Mouse (Mus musculus) layer of hippocampus, postnatal 36 days (tissue): Measurements from ENCODE around the gene Spata31d1b. TPM values are rescaled to one million over a fixed set of nuclear protein-coding genes. Genes with fewer than 3 reads are reported as not detected.
"Not testable (repeated sequence)": the region's sequence is repeated elsewhere in the genome, so short reads cannot be mapped to it uniquely, and the experiment has no call there.

ENCODE experiments used
- DNase-seq, 2 experiments: peaks; one replicate each; pipeline ENCODE4 v3.0.0; 2022
- total RNA-seq, 2 experiments: library from RNA; stranded (reverse); gene quantifications; 2 replicates each; pipeline ENCODE4 v1.2.3; 2021

Spata31d1b gene
- total RNA-seq, 2 experiments from 2014 or later = 0.07 to 0.20 TPM

GRCm38 (mm10) chr13:59695781-59696180 lies 16.3 kb upstream of the Spata31d1b start:
- DNase-seq = no peak

DNA sequence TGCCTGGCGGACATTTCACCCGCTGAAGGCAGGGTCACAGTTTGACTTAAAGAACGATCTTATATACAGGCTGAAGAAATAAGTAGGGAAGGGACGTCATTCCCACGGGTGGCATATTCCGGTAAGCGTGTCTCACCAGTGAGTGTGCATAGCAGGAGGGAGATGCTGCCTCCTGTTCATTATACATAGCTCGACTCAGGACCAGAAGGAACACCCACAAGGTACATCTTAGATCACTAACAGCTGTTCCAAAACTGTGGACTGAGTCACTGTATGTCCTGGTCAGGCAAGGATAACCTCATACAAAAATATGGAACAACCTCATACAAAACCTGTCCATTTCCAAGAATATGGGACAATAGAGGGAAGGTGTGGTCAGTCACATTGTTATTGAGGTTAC lies 13.0 kb upstream of the Spata31d1b start:
- no peak for DNase-seq

- not testable (repeated sequence) for DNase-seq
Observed at GRCm38 (mm10) chr13:59700137-59700536, 11.9 kb upstream of the Spata31d1b start.

DNA sequence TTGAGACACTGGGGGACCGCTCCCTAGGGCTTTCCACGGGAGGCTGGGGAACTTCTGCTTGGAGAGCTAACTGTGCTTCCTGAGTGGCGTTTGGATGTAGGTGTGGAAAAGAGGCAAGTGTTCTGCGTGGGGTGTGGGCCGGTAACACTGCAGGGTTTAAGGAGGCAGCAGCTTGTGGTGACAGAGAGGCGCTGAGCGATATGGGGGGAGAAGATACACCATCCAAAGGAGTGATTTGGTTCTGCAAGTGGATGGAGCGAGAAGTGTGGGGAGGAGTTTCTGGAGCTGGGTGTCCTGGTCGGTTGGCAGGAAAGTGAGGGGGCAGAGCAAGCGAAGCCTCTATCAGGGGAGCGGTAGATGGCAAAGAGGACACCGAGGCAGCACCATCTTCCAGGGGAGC lies 8.6 kb upstream of the Spata31d1b start:
- peak; percentile 14 to 17 for DNase-seq

DNA sequence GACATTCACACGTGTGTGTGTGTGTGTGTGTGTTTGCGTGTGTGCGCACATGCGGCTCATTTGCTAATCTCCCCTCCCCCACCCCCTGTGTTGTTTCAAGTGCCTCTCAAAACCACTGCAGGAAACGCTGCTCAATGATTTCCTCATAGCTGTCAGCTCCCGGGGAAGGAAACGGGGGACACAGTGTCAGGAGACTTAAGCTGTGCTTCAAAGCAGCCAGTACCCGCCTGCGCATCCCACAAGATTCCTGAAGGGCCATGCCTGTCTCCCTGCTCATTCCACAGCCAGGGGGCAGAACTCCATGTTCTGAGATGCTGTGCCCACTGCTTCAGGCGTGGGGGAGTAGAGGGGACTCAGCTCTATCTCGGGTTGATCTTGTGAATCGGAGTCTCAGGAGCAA lies 7.5 kb upstream of the Spata31d1b start:
- peak in 1 of 2 experiments; percentile 31 for DNase-seq

GRCm38 (mm10) chr13:59710230-59710629 lies 1.9 kb upstream of the Spata31d1b start, which contains the start of gene Spata31d1a:
Spata31d1a (minus strand) TSS chr13:59710330.
- DNase-seq = no peak

DNA sequence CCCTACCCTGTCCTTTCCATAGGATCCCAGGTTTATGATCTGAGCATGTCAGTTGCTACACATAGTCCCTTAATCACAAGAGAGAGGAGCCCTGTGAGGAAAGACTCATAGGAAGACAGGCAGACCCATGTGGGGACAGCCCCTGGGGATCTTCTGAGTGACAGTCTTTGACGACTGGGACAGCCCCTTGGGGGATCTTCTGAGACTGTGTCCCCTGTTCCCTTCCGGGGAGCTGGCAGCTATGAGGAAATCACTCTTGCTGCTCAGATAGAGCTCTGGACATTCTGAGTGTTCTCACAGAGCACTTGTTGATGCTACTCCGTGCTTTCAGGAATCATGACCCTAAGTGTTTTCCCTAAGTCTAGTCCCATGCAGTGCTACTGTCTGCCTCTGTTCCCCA lies 1.6 kb downstream of the Spata31d1b start:
- no peak for DNase-seq

DNA sequence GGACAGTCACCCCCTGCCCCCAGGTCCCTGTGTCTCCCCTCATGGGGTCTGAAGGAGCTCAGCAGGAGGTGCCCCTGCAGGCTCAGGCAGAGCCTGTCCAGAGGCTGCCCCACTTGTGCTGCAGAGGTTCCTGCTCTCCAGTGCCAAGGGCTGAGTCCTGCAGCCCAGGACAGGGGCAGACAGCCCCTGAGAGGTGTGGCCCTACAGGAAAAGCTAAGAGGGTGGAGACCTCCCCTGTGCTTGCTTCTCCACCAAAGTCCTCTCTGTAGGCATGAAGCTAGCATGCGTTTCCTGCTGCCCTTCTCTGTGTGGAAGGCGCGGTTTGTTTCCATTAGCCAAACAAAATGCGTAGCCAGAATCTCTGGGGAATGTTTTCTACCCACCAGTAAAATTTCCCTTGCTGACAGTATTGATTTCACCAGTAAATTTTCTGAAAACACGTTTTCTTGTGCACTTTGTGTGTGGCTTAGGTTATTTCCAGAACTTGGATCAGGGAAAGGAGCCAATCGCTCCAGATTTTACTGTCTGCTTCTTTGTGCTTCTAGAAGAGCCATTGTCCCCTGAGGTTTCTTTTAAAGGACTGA lies 6.9 kb downstream of the Spata31d1b start:
- DNase-seq = not testable (repeated sequence)

DNA sequence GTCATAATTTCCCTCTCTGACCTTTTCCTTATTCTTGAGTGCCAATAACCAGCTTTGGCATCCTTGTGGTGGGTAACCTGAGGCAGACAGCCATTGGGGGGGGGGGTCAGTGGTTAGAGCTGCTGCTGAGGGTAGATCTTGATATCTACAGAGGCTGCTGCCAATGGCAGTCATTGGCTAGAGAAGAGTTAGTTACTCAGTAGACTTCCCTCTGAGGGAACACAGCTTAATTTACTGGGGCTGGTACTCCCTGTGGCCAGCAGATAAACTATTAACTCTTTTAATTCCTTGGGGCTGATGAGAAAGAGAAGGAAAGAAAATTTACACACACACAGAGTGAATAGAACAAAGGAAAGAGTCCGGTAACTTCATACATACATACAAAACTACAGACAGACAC lies 7.4 kb downstream of the Spata31d1b start:
- no peak for DNase-seq

DNA sequence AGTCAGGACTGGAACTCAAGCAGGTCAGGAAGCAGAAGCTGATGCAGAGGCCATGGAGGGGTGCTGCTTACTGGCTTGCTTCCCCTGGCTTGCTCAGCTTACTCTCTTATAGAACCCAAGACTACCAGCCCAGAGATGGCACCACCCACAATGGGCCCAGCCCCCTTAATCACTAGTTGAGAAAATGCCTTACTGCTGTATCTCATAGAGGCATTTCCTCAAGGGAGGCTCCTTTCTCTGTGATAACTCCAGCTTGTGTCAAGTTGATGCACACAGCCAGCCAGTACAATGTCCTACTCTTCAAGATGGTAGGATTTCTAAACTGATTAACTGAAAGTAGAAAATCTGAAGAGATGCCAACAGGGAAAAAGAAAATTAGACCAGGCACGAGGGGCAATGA lies 10.0 kb downstream of the Spata31d1b start:
- DNase-seq = not testable (repeated sequence)

DNA sequence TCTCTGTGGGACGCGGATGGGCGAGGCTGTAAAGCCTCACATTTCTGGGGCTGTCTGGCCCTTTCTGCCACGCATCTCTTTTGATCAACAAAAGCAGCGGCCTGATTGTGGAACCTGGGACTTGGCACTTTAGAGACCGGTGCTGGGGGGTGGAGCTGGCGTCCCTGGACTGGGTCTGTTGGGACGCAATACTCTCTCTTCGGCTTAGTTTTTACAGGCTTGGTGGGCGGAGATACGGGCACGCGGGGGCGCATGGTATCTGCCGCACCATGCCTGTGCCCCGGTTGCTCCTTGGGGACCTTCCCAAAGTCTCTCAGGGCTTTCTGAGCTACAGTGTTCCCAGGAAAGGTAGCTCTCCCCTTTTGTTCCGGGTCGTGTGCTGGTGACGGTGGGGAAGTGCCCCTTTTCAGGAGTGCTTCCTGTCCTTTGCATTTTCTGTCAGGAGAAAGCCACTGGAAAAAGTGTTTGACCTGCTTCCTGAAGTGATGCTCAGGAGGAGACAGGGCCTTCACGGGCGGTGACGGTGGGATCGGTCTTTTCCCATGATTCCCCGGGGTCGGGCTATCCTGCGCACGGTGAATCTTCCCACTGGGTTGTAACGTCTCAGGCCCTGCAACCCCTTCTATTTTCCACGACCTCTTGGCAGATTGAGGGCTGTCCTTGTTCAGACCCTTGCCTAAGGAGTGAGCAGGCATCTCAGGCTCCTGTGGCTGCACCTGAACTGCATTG lies 14.2 kb downstream of the Spata31d1b start:
- DNase-seq = no peak

DNA sequence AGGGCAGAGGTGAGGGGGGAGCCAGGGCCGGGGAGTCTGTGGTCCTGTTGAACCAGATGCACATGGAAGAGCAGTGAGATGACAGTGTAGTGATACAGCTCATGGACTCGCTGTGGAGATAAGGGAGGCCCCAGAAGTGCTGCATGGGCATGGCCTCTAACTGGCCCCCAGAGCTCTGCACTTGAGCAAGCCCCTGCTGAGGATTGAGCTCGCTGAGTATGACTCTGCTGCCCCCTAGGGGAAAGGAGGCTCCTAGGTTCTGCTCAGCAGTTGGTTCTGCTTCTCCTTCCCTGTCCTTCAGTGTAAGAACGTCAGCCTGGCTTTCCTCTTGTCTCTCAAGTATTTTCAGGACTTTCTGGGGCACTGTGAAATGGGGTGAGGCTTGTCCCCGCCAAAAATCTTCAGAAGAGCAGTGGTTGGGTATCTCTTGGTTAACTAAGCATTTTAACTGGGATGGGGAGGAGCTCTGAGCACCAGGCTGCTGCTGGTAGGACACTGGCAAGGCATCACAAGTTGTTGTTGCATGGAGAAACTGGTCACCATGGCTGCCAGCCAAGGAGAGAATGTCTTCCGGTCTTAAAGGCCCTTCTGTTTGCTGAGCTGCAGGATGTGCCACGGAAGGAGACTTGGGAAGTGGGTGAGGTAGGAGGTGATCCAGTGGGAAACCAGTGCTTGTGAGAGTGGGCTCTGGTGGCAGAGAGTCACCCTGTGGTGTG lies 16.5 kb downstream of the Spata31d1b start:
- DNase-seq = peak; percentile 81 to 83

DNA sequence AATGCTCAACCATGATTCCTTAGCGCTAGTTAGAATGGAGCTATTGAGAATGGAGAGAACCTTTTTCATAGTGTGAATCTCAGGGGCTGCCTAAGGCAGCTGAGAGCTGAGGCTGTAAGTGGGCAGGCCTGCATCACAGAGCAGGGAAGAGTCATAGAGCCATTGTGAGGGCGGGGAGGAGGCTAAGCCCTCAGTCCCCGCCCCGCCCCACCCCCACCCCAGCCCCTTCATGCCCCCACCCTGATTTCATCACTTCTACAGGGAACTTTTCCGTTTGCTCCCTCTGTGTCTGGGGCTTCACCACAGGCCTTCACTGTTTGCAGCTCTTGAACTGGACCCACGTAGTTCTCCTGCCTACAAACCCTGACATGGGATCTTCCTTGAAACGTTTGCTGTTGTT lies 19.6 kb downstream of the Spata31d1b start, which contains the start of gene Spata31d1d:
Gene Spata31d1d (minus strand): TSS at position 101 of the 400 bp plus-strand sequence.
- no peak for DNase-seq

GRCm38 (mm10) chr13:59733936-59734335 lies 21.9 kb downstream of the Spata31d1b start:
- DNase-seq = no peak

DNA sequence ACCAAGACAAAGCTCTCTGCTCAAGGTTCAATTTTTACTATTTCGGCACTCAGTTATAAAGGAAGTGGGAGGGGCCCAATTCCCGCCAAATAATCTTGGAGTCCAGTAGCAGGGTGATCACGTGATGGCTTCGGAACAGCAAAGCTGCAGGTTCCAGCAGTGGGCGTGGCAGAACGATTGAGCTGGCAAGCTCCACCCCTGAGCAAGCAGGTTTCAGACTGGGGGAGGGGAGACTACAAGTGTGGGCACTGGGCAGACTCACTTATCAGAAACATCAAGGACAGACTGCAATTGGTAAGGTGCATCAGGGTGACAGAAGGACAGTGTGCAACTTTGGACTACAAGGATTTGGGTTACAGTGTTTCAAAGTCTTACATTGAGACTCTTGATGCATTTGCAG lies 22.3 kb downstream of the Spata31d1b start:
- not testable (repeated sequence) for DNase-seq

GRCm38 (mm10) chr13:59735190-59735589 lies 23.1 kb downstream of the Spata31d1b start:
- no peak for DNase-seq

DNA sequence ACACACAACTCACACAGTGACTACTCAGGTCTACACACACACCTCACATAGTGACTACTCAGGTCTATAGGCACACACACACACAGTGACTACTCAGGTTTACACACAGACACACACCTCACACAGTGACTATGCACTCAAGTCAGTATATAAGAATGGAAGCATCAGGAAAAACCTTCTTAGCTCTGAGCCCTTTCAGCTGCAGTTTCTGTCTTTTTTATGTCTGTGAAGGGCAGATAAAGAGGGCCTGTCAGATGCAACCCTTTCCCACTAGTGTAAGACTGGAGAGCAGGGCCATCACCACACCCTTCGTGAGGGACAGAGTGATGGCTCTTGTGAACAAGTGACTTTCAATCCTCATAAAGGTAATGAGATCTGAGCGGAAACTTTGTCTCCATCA lies 26.4 kb downstream of the Spata31d1b start:
- DNase-seq = no peak

DNA sequence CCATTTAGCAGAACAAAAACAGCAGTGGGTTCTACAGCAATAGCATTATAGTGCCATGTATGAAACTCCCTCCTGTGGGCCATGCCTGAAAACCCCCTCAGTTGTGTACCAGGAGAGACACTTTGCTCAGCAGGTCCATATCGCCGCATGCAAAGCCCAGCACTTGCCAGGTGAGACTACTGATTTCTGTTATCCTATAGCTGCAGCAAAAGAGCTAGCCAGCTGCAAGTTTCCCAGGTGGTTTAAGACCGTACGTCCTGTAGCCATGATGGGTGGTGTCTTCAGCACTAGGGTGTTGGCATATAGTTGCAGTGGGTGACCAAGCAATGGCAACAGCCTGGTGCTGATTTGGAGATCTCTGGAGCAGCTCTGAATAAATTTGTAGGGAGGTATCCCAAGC lies 27.3 kb downstream of the Spata31d1b start:
- no peak for DNase-seq

GRCm38 (mm10) chr13:59741096-59741495 lies 29.0 kb downstream of the Spata31d1b start:
- no peak for DNase-seq

- DNase-seq = no peak
Observed at GRCm38 (mm10) chr13:59741697-59742096, 29.6 kb downstream of the Spata31d1b start.

DNA sequence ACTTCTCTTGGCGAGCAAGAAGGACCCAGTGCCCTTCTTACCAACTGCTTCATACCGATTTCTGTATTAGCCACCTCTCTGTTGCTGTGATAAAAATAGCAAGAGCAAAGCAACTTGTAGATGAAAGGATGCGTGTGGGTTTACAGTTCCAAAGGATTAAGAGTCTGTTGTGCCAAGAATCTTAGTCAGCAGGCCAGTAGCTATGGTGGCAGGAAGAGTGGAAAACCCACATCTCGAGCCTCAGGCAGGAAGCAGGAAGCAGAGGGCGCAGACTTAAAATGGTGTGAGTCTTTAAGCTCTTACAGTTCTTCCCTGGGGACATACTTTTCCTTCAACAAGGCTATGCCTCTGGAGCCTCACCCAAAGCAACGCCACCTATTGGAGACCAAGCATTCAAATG lies 33.4 kb downstream of the Spata31d1b start:
- no peak for DNase-seq

DNA sequence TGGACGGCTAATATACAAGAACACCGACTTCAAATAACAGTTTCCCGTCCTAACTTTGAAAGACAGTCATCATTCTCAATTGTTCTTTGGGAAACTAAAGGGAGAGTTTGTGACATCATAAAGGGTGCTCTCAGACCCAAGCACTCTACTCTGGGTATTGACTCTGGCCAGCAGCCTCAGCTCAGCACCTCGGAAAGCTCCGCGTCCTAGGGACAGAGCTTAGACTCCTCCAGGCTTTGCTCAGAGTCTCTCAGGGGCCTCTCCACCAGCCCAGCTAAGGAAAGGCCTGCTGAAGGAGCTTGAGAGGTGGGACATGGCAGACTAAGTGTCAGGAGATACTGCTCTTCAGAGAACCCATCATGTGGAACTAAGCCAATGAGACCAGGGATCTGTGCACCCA lies 34.1 kb downstream of the Spata31d1b start:
- DNase-seq = no peak

GRCm38 (mm10) chr13:59746711-59747110 lies 34.6 kb downstream of the Spata31d1b start, which contains the start of gene 1700014D04Rik:
1700014D04Rik (minus strand) TSS chr13:59746752.
- peak in 1 of 2 experiments; percentile 25 for DNase-seq
